Mouse (Mus musculus) limb, embryonic 14.5 days (tissue): ENCODE measurements around the gene Ube2b. TPM values are rescaled to one million over a fixed set of nuclear protein-coding genes. Genes with fewer than 3 reads are reported as not detected.
A peak's percentile ranks its signal among the peaks of the same experiment; 100 is the strongest.

Experiments
- ATAC-seq: fragments of 200-750 bp; cut with Nextera tagmentation; 2 replicates; pipeline ENCODE4 v1.8.0; 2017; ENCODE audit warnings: low read depth, moderate number of reproducible peaks, moderate TSS enrichment; ENCODE audit not compliant: low FRiP score
- DNase-seq: peaks from one replicate; pipeline ENCODE4 v3.0.0-alpha.2; 2015; ENCODE audit warnings: low spot score
- H3K27ac ChIP-seq: fragments of 300-500 bp; sonication (generic); replicated peaks from 2 replicates; pipeline ENCODE4 v1.5.1; 2014; ENCODE audit warnings: low read depth, mild to moderate bottlenecking, low read length, moderate library complexity, mixed read lengths
- H3K27me3 ChIP-seq: fragments of 300-500 bp; sonication (generic); 2 replicates; pipeline ENCODE4 v1.6.1; 2014; ENCODE audit warnings: low read length, mixed read lengths; ENCODE audit not compliant: control insufficient read depth, insufficient read depth
- H3K36me3 ChIP-seq: fragments of 300-500 bp; sonication (generic); 2 replicates; pipeline ENCODE4 v1.6.1; 2014; ENCODE audit warnings: mild to moderate bottlenecking, low read length, moderate library complexity, mixed read lengths; ENCODE audit not compliant: control insufficient read depth, insufficient read depth
- H3K4me1 ChIP-seq: fragments of 300-500 bp; sonication (generic); 2 replicates; pipeline ENCODE4 v1.6.1; 2014; ENCODE audit warnings: antibody characterized with exemption, low read length, mixed read lengths; ENCODE audit not compliant: control insufficient read depth, insufficient read depth
- H3K4me2 ChIP-seq: fragments of 300-500 bp; sonication (generic); replicated peaks from 2 replicates; pipeline ENCODE4 v1.6.1; 2014; ENCODE audit warnings: low read depth, mild to moderate bottlenecking, low read length, moderate library complexity; ENCODE audit not compliant: severe bottlenecking
- H3K4me3 ChIP-seq: fragments of 300-500 bp; sonication (generic); replicated peaks from 2 replicates; pipeline ENCODE4 v1.5.1; 2014; ENCODE audit warnings: low read length
- H3K9ac ChIP-seq: fragments of 300-500 bp; sonication (generic); 2 replicates; pipeline ENCODE4 v1.6.1; 2014; ENCODE audit warnings: mild to moderate bottlenecking, low read depth, low read length, moderate library complexity; ENCODE audit not compliant: severe bottlenecking
- H3K9me3 ChIP-seq: fragments of 300-500 bp; sonication (generic); 2 replicates; pipeline ENCODE4 v1.6.1; 2016; ENCODE audit warnings: low read length; ENCODE audit not compliant: control insufficient read depth
- POLR2A ChIP-seq: fragments of 200-500 bp; IDR thresholded peaks from 2 replicates; pipeline ENCODE4 v1.8.0; 2012; ENCODE audit warnings: inconsistent platforms, mild to moderate bottlenecking, moderate library complexity, borderline replicate concordance; ENCODE audit not compliant: insufficient read depth, insufficient read length; ENCODE audit errors: extremely low read depth
- WGBS: fragments of 180-500 bp; shearing (Covaris S2); extraction: QIAGEN DNeasy Blood & Tissue Kit; methylation state at CpG from one replicate; pipeline ENCODE4 v1.1.7; 2014; 5-methylcytosine and 5-hydroxymethylcytosine counted together
- polyA plus RNA-seq, 2 experiments: library from polyadenylated mRNA; depleted of rRNA in 1 of 2; stranded (reverse) in 1 of 2; unstranded in 1 of 2; fragments of >200 nt; fragmentation: Nextera tagmentation in 1 of 2; extraction: Ambion mirVana in 1 of 2; gene quantifications; 2 replicates each; pipeline versions ENCODE4 v1.2.1 to v1.2.3; 2012 to 2014

Ube2b gene
- polyA plus RNA-seq, 2 experiments: 151 to 211 TPM

DNA sequence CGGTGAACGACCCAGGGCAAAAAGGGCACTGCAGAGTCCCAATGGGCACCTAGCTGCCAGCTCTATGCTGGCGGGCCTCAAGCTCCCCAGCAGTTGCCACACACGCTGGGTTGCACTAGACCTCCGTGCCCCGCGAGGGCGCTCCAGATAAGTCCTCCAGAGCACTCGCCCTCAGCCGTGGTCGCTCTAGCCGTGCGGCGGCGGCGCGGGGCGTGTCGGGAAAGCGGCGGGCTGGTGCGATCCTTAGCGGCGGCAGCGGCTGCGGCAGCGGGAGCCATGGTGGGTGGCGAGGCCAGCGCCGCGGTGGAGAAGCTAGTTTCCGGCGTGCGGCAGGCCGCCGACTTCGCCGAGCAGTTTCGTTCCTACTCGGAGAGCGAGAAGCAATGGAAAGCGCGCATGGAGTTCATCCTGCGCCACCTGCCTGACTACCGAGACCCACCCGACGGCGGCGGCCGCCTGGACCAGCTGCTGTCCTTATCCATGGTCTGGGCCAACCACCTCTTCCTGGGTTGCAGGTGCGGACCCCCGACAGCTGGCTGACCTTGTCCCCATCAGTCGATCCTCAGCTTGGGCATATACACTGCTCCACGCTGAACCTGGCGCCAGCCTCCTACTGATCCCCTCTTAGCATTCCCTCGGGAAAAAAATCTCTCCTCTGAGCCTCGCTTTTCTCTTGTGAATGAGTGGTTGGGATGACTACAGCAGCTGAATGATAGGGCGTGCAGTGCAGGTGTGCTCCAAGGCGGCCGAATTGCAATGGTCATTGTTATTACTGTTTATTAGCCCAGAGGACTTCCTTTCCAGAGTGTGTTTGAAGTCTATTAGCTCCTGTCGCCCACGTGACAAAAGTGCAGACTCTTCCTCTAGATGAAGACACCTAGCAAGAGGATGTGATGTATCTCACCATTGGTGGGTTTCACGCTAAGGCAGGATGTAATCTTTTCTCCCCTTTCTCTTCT is 32.8 kb downstream of the Ube2b start, which contains the start of gene Cdkn2aipnl:
Gene Cdkn2aipnl, plus strand, starts transcription at position 219 of the 959 bp plus-strand sequence.
- DNase-seq (peak; percentile 94), ATAC-seq (peak; percentile 95)
- Histone ChIP-seq H3K9me3 (no peaks in the 10 kb centered on the region), H3K27me3 (no peaks in the 10 kb centered on the region), H3K4me1 (peaks cover 7% of the 10 kb centered on the region), H3K27ac (no peak within 1 kb of the TSS), H3K4me2 (peak within 1 kb of the TSS; percentile 89), H3K9ac (peak within 1 kb of the TSS; percentile 75), H3K4me3 (peak within 1 kb of the TSS; percentile 68), H3K36me3 (peaks cover 36% of the 10 kb centered on the region)
- peak; percentile 65; the same call in 1 of the 2 replicates for TF ChIP-seq POLR2A
- WGBS: 4% methylated on average over 62 of the region's 63 CpGs

DNA sequence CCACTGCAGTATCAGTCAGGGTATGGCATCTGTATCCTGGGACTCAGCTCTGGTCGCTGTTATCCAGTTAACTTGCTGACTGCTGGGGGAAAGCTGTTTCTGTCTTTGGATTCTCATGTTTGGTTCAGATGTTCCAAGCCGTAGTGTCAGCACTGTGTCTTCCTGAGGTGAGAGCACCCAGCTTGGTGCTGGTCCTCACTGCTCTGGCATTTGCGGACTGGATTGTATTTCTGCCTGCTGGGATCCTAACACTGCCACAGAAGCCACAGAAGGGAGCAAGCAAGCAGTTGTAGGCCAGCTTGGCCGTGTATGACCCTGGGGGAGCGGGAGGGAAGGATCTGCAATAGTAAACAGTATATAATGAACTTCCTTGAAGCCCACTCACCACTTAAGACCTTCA is 33.9 kb downstream of the Ube2b start:
- 83% methylated on average over 5 of the region's 5 CpGs for WGBS
- no peak overlapping the region for H3K27ac ChIP-seq
- no peak for DNase-seq
- H3K4me2 ChIP-seq: no peak overlapping the region
- no peak for ATAC-seq
- no peaks in the 10 kb centered on the region for H3K27me3 ChIP-seq
- H3K4me1 ChIP-seq: peaks cover 7% of the 10 kb centered on the region
- peaks cover 25% of the 10 kb centered on the region for H3K36me3 ChIP-seq
- H3K9me3 ChIP-seq: no peaks in the 10 kb centered on the region
- H3K4me3 ChIP-seq: no peak overlapping the region
- no peak for TF ChIP-seq POLR2A
- H3K9ac ChIP-seq: no peak overlapping the region

DNA sequence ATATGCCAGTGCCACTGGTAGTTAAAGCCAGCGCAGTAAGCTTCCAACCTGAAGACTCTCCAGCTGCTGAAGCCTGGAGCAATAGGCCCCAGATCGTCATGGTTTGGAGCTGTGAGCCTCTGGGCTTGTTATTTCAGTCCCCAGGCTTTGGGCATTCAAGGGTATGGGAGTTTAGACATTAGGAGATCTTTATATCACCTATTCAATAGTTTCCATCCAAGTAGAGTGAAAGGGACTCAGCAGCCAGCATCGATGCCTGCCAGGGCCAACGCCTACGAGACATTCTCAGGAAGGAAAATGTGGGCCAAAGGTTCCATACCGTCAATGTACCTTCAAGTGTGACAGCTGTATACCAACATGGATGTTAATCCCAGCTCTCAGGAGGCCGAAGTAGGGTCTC is 38.3 kb downstream of the Ube2b start:
- Histone ChIP-seq H3K27me3 (no peaks in the 10 kb centered on the region), H3K4me2 (no peak overlapping the region), H3K4me1 (no peaks in the 10 kb centered on the region), H3K9me3 (no peaks in the 10 kb centered on the region), H3K27ac (no peak overlapping the region), H3K4me3 (no peak overlapping the region), H3K9ac (no peak overlapping the region), H3K36me3 (no peaks in the 10 kb centered on the region)
- no peak for DNase-seq
- no peak for TF ChIP-seq POLR2A
- WGBS: 84% methylated on average over 7 of the region's 7 CpGs
- no peak for ATAC-seq

DNA sequence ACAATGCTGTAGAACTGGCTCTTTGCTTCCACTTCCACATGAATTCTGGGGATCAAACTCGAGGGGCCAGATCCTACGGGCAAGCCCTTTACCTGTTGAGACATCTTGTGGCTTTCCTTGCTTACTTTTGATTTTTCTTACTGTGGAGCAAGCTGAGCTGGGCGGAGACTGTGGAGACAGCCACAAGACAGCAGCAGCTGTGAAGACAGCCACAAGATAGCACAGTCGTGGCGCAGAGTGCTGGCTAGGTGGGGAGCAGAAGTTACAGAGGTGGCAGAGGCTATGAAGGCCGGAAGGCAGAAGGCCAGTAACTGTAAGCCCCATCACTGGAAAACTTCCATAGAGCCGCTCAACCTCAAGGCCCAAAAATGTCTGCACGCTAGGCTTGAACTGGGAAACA is 38.8 kb downstream of the Ube2b start:
- Histone ChIP-seq H3K4me2 (no peak overlapping the region), H3K27ac (no peak overlapping the region), H3K4me1 (no peaks in the 10 kb centered on the region), H3K9me3 (no peaks in the 10 kb centered on the region), H3K4me3 (no peak overlapping the region), H3K9ac (no peak overlapping the region), H3K36me3 (no peaks in the 10 kb centered on the region), H3K27me3 (no peaks in the 10 kb centered on the region)
- WGBS: 87% methylated on average over 8 of the region's 8 CpGs
- TF ChIP-seq POLR2A: no peak
- DNase-seq: no peak
- no peak for ATAC-seq

DNA sequence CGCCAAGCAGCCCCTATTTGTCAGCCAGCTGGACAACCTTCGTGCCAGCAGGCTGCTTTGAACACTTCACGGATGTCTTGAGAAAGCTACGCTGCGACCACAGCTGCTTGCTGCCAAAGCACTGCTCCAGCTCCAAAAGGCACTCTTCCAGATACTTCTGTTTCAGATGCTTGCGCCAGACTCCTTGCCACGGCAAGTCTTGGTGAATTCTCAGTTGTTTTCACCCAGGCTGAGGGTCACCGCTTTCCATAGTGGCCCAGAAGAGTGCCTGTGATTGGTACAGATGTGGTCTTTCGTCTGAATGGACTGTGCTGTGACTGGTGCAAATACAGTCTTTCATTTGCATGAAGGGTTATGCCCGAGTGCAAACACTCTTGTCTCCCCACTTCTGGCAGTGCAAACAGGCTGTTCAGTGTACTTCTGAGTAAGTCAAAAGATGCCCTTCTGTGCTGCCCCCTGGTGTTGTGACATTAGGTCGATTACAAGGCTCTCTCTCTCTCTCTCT is 39.5 kb downstream of the Ube2b start:
- no peak overlapping the region for H3K4me2 ChIP-seq
- no peaks in the 10 kb centered on the region for H3K9me3 ChIP-seq
- H3K9ac ChIP-seq: no peak overlapping the region
- ATAC-seq (no peak), DNase-seq (no peak)
- no peaks in the 10 kb centered on the region for H3K27me3 ChIP-seq
- no peak overlapping the region for H3K4me3 ChIP-seq
- TF ChIP-seq POLR2A: no peak
- no peak overlapping the region for H3K27ac ChIP-seq
- no peaks in the 10 kb centered on the region for H3K4me1 ChIP-seq
- H3K36me3 ChIP-seq: no peaks in the 10 kb centered on the region
- WGBS: 59% methylated on average over 11 of the region's 11 CpGs
